Mouse (Mus musculus): ENCODE results near the gene Hif1an. TPM values are rescaled to one million over a fixed set of nuclear protein-coding genes. Genes with fewer than 3 reads are reported as not detected.

Gene Hif1an
- 31.9 TPM for polyA plus RNA-seq (2012; fragmentation: generic; extraction: Trizol)

DNA sequence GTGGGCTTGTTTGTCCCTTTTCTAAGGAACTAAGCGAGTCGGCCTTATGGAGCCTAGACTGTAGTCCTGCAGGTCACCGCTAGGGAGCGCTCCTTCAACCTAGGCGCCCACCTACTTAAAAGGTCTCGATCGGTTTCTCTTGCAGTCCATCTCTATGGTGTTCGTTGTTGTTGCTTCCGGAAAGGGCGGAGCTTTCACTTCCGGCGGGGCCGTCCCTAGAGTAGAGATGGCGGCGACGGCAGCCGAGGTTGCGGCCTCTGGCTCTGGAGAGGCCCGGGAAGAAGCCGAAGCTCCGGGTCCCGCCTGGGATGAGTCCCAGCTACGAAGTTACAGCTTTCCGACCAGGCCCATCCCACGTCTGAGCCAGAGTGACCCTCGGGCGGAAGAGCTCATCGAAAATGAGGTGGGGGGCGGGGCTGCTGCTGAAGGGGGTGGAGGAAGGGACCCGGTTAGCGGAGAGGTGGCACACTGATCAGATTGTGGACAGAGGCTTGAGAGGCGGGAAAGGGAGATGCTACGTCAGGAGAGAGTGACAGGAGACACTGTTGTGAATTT, at the start of gene Hif1an:
Hif1an (plus strand) TSS at position 199 of the 555 bp plus-strand sequence.
- H3K36me3 ChIP-seq (ENCODE audit: control insufficient read depth, insufficient read depth) = peaks cover 22% of the 10 kb centered on the region
- no peaks in the 10 kb centered on the region for H3K27me3 ChIP-seq (ENCODE audit: control insufficient read depth, insufficient read depth, insufficient read length)
- TF ChIP-seq POLR2AphosphoS2 (IDR thresholded peaks at IDR 0.05; ENCODE audit: insufficient read length, low read depth) = peak; percentile 50
- TF ChIP-seq POLR2A (IDR thresholded peaks at IDR 0.05; ENCODE audit: insufficient read length, low read depth) = peak; percentile 65
- peak; percentile 71 for TF ChIP-seq SRF (IDR thresholded peaks at IDR 0.05; ENCODE audit: control insufficient read depth, insufficient read length, low read depth)
- no peak for TF ChIP-seq TCF3 (IDR thresholded peaks at IDR 0.05; ENCODE audit: insufficient read length, low read depth)
- peak within 1 kb of the TSS; percentile 71 for H3K4me3 ChIP-seq
- H3K4me2 ChIP-seq (ENCODE audit: low read depth) = peak within 1 kb of the TSS; percentile 99
- H3ac ChIP-seq (ENCODE audit: control insufficient read depth, insufficient read length) = peak within 1 kb of the TSS; percentile 10
- H3K79me2 ChIP-seq (ENCODE audit: control insufficient read depth, insufficient read depth) = peaks cover 27% of the 10 kb centered on the region

DNA sequence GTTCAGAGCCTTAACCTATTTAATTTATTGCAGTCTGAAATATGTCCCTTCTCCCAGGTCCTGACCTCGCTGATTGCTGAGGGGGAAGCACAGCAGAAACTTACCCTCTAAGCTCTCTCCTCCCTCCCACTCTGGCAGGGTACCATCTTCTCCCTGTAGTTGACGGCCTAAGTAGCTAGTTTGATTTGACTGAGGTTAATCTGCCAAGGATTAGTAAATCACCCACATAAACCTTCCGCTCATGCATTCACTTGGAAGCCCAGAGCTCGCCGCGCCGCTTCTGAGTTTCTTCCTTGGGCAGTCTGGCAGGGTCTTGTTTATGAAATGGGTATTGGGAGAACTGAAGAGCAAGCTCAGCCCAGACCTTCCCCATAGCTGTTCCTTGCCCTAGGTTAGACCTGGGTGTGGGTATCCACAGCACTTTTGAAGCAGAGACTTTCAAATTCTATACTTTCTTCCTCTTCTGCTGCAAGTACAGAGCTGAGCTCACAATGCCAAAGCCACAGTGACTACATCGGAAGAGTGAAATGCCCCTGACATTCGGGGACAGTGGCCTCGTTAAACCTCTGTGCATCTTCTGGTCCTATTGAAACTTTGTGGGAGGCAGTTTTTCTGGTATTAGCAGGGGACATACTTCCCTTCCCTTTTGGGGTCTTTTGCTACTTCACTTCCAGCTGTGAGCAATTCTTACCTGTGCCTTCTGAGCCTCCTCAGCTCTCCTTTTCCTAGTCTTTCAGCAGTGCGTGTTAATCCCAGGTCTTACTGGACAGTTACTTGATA, 49.4 kb upstream of the Hif1an start:
- Histone ChIP-seq H3ac (ENCODE audit: control insufficient read depth, insufficient read length) (no peak overlapping the region), H3K27me3 (ENCODE audit: control insufficient read depth, insufficient read depth, insufficient read length) (peaks cover 90% of the 10 kb centered on the region), H3K4me3 (no peak overlapping the region), H3K36me3 (ENCODE audit: control insufficient read depth, insufficient read depth) (no peaks in the 10 kb centered on the region), H3K79me2 (ENCODE audit: control insufficient read depth, insufficient read depth) (no peaks in the 10 kb centered on the region), H3K4me2 (ENCODE audit: low read depth) (no peak overlapping the region)
- TF ChIP-seq TCF3 (IDR thresholded peaks at IDR 0.05; ENCODE audit: insufficient read length, low read depth) = no peak
- no peak for TF ChIP-seq CEBPB (IDR thresholded peaks at IDR 0.05; ENCODE audit: insufficient read depth, poor library complexity, severe bottlenecking)
- TF ChIP-seq POLR2AphosphoS2 (IDR thresholded peaks at IDR 0.05; ENCODE audit: insufficient read length, low read depth) = no peak
- no peak for TF ChIP-seq MAX (IDR thresholded peaks at IDR 0.05; ENCODE audit: low read depth)
- TF ChIP-seq MYOG (IDR thresholded peaks at IDR 0.05; ENCODE audit: control insufficient read depth in 1 of 3, insufficient read depth in 1 of 3, insufficient read length in 2 of 3, low read depth in 2 of 3) = no peak
- TF ChIP-seq SRF (IDR thresholded peaks at IDR 0.05; ENCODE audit: control insufficient read depth, insufficient read length, low read depth) = no peak
- TF ChIP-seq POLR2A (IDR thresholded peaks at IDR 0.05; ENCODE audit: insufficient read length, low read depth) = no peak
- TF ChIP-seq TCF12 (IDR thresholded peaks at IDR 0.05; ENCODE audit: insufficient read depth, poor library complexity, severe bottlenecking) = no peak
- TF ChIP-seq USF1 (IDR thresholded peaks at IDR 0.05; ENCODE audit: low read depth) = no peak
- TF ChIP-seq E2F4 (IDR thresholded peaks at IDR 0.05; ENCODE audit: insufficient read depth) = no peak
- no peak for TF ChIP-seq REST (IDR thresholded peaks at IDR 0.05; ENCODE audit: insufficient read depth, insufficient read length)
- TF ChIP-seq MYOD1 (IDR thresholded peaks at IDR 0.05; ENCODE audit: control insufficient read depth in 1 of 3, insufficient read length in 2 of 3, low read depth in 2 of 3) = no peak

DNA sequence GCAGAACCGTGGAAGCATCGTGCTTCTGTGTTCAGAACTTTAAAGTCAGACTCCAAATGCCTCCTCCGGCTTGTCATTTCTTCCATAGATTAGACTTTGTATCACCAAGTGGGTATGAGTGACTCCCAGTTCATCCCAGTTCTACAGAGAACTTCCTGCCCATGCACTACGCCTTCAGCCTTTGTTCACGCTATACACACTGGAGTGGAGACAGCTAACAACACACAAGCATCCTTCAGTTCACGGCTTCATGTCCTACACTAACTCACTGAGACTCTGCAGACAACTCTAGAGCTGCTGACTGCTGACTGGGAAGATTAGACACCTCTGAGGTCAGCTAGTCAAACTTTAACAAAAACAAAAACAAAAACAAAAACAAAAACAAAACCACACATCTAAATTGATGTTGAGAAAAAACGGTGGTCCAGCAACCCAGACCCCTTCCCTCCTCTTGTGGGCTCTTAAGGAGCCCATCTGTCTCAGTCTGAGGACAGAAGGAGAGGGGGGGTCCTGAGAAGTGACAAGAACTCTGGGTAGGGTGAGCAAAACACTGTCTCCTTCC, 48.6 kb upstream of the Hif1an start:
- H3K27me3 ChIP-seq (ENCODE audit: control insufficient read depth, insufficient read depth, insufficient read length) = peaks cover 90% of the 10 kb centered on the region
- H3K36me3 ChIP-seq (ENCODE audit: control insufficient read depth, insufficient read depth) = no peaks in the 10 kb centered on the region
- H3ac ChIP-seq (ENCODE audit: control insufficient read depth, insufficient read length) = no peak overlapping the region
- no peak overlapping the region for H3K4me2 ChIP-seq (ENCODE audit: low read depth)
- H3K4me3 ChIP-seq = no peak overlapping the region
- H3K79me2 ChIP-seq (ENCODE audit: control insufficient read depth, insufficient read depth) = no peaks in the 10 kb centered on the region
- TF ChIP-seq USF1 (IDR thresholded peaks at IDR 0.05; ENCODE audit: low read depth) = no peak
- no peak for TF ChIP-seq CEBPB (IDR thresholded peaks at IDR 0.05; ENCODE audit: insufficient read depth, poor library complexity, severe bottlenecking)
- no peak for TF ChIP-seq TCF3 (IDR thresholded peaks at IDR 0.05; ENCODE audit: insufficient read length, low read depth)
- no peak for TF ChIP-seq POLR2A (IDR thresholded peaks at IDR 0.05; ENCODE audit: insufficient read length, low read depth)
- TF ChIP-seq MYOG (IDR thresholded peaks at IDR 0.05; ENCODE audit: control insufficient read depth in 1 of 3, insufficient read depth in 1 of 3, insufficient read length in 2 of 3, low read depth in 2 of 3) = no peak
- TF ChIP-seq SRF (IDR thresholded peaks at IDR 0.05; ENCODE audit: control insufficient read depth, insufficient read length, low read depth) = no peak
- TF ChIP-seq MAX (IDR thresholded peaks at IDR 0.05; ENCODE audit: low read depth) = no peak
- TF ChIP-seq POLR2AphosphoS2 (IDR thresholded peaks at IDR 0.05; ENCODE audit: insufficient read length, low read depth) = no peak

DNA sequence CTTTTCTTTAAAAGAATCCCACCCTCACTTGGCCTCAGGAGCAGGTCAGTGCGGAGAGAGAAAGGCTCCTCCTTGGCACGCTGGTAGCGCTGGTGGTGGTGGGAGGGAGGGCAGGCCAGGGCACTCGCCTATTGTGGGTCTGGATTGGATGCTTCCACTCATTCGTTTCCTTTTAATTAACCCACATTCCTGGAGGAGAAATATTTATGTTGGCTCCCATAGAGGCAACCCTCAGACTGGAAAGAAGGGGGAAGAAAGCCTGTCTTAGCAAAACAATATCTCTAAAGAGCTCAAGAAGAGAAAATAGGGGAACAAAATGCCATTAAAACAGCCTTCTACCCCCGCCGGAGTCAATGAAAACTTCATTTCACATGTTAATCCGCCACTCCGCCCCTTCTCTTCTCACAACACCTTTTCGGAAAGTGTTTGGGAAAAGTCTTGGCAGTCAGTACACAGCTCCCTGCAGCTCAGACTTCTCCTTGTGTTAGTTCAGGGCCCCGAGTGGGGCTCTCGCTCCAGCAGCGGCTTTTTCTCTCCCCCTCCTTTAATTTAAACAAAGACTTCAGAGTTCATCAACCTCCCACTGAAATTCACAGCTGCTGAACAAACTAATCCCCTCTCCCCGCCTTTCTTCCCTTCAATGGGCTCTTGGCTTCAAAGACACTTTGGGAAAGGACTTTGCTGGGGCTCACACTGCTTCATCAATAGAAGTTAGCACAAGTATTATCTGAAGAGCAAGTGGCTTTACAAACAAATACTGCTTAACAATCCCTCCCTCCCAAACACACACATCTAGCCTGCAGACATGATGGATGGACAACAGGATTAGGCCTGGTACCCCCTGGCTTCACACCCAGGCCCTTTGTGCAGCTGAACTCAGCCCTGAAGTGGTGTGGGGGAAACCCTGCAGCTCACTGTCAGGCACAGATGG, 47.9 kb upstream of the Hif1an start:
- H3ac ChIP-seq (ENCODE audit: control insufficient read depth, insufficient read length) = no peak overlapping the region
- no peak overlapping the region for H3K4me3 ChIP-seq
- no peaks in the 10 kb centered on the region for H3K36me3 ChIP-seq (ENCODE audit: control insufficient read depth, insufficient read depth)
- no peaks in the 10 kb centered on the region for H3K79me2 ChIP-seq (ENCODE audit: control insufficient read depth, insufficient read depth)
- peaks cover 86% of the 10 kb centered on the region for H3K27me3 ChIP-seq (ENCODE audit: control insufficient read depth, insufficient read depth, insufficient read length)
- no peak overlapping the region for H3K4me2 ChIP-seq (ENCODE audit: low read depth)
- no peak for TF ChIP-seq TCF3 (IDR thresholded peaks at IDR 0.05; ENCODE audit: insufficient read length, low read depth)
- no peak for TF ChIP-seq MYOG (IDR thresholded peaks at IDR 0.05; ENCODE audit: control insufficient read depth in 1 of 3, insufficient read depth in 1 of 3, insufficient read length in 2 of 3, low read depth in 2 of 3)
- TF ChIP-seq MAX (IDR thresholded peaks at IDR 0.05; ENCODE audit: low read depth) = no peak
- no peak for TF ChIP-seq CEBPB (IDR thresholded peaks at IDR 0.05; ENCODE audit: insufficient read depth, poor library complexity, severe bottlenecking)
- TF ChIP-seq MYOD1 (IDR thresholded peaks at IDR 0.05; ENCODE audit: control insufficient read depth in 1 of 3, insufficient read length in 2 of 3, low read depth in 2 of 3) = no peak
- no peak for TF ChIP-seq POLR2AphosphoS2 (IDR thresholded peaks at IDR 0.05; ENCODE audit: insufficient read length, low read depth)
- no peak for TF ChIP-seq POLR2A (IDR thresholded peaks at IDR 0.05; ENCODE audit: insufficient read length, low read depth)

All from myocyte (in vitro differentiated cells).